Mouse (Mus musculus) lung, postnatal 10 days (tissue): ENCODE measurements at regions not wholly inside any gene's neighbourhood (a gene's known extent, or its start where the extent isn't known, plus 50 kb on each side); places are given as distances from the start of the nearest gene placed in this dataset.
A peak's percentile ranks its signal among the peaks of the same experiment; 100 is the strongest.

ENCODE experiments used
- DNase-seq: peaks from one replicate; pipeline ENCODE4 v3.0.0; 2021

DNA sequence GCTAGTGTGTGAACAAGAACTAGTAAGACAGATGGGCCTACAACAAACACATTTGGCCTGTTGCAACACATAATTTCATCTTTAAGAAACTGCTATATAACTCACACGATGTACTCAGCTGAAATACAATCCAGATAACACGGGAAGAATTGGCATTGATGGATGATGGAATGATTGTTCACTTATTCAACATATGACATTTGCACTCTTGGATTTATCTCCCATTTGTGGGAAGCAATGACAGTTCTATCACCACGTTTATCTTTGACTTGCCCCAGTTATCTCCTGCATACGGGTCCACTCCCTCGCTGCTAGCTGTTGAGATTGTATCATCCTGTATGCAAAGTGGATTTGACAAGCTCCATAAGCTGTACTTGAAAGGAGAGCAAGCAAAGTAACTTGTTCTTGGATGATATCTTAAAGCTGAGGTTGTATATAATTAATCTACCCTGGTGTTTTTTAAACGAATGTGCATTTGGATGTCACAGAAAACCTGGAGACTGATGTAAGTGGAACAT is 2474.9 kb upstream of the Gm7489 start:
- no peak for DNase-seq

DNA sequence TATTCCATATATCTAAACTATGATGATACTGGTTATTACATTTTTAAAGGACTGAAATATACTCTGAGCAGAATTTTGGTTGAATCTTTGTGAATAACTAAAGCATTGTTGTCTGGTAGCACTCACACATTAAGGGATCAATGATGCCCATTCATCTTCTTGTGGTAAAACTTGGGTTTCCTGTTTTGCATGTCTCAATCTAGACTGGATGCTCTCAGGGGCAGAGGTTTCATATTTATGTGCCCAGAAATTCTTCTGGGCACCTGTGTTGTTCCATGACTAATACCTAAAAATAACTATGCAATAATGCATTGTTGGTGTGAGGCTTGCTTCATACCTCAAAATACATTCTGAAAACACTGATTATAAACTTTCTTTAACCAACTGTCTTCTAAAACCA is 2472.7 kb upstream of the Gm7489 start:
- no peak for DNase-seq

DNA sequence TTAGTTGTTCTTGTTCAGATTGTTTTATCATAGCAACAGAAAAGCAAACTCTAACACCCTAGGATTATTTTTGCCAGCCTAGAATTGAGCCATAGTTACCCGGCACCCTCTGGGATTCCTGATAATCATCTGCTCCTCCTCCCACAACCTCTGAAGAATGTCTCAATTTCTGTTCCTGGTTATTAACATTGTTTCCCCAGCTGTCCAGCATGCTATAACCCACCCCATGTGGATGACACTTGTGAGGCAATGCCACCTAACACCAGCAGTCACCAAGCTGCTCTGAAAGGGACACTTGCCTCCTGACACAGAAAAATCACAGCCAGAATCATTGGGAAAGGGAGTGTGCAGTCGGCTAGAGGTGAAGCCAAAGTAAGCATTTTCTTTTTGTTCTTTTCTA is 2442.1 kb upstream of the Gm7489 start:
- DNase-seq: no peak

DNA sequence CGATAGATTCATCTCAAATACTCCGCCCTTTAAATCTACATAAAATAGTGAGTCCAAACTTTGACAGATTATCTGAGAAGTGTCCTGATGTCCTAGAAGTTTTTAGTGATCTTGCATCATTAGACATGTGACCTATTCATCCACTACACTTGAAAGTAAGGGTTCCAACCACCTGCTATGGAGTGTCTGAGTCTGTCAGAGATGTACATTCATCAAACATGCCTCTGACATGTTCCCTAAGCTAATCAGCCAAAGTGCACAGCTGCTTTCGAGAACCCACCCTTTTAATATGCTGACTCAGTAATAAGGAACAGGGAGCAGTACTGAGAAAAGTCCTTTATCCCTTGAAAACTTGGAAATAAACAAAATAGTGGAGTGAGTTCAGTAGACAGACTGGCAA is 2414.8 kb upstream of the Gm7489 start:
- DNase-seq: no peak

DNA sequence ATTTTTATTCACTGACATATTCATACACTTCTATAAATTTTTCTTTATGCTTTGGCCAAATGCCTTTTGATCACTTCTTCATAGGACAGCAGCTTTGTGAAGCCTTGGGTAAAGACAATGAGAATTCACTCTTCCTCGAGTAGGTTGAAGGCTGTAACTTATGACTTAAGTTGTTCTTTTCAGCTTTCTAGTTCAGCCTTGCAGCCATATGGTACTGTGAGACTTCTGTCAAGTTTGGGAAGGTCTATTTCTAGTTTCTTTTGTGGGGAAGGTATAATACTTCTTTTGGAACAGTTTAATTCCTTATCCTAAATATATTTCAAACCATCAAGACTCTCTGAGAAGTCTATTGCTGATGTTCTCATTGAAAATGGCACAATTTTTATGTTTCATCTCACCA is 2413.6 kb upstream of the Gm7489 start:
- no peak for DNase-seq

DNA sequence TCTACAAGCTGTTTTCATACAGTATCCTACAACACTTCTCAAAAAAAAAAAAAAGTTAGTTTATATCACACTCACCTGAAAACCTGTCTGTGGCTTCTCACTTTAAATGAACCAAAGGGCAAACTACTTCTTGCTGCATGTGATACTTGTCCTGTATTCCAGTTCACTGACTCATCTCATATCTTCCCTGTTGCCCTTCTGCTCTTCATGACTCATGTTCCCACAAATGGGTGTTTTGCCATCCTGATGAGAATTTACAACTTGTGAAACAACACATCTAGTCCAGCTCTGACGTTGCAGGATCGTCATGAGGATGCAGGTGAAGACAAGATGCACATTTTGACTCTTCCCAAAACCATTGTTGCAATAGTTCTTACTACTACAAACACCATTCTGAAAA is 2412.7 kb upstream of the Gm7489 start:
- no peak for DNase-seq

DNA sequence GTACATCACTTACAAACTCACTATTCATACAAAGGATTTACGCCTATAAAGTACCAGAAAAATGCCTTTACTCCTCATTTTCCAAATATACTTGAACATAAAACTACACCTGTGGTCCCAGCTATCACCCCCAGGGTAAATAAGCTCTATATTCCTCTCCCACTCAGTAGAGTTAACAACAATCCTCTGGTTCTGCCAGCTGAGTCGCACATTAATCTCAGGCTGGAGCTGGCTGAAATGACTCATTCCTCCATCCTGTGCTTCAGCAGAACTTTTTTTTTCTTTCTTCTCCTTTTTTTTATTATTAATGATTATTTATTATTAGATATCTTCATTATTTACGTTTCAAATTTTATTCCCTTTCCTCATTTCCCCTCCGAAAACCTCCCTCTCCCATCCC is 2402.8 kb upstream of the Gm7489 start:
- no peak for DNase-seq

DNA sequence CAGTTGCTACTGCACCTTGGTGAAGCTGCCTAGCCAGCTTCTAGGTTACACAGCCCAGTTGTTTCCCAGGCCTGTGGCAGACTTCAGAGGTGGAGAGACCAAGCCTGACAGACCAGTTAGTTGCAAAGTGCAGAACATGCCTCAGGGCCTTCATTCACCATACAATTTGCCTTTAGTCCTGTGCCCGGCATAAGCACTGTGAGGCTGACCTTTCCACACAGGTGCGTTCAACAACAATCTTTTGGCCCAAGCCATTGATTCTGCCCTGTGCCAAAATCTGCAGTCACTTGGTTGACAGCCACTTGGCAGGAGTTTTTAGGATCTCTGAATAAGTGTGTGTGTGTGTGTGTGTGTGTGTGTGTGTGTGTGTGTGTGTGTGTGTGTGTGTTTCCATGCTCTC is 2400.5 kb upstream of the Gm7489 start:
- DNase-seq: peak; percentile 4

DNA sequence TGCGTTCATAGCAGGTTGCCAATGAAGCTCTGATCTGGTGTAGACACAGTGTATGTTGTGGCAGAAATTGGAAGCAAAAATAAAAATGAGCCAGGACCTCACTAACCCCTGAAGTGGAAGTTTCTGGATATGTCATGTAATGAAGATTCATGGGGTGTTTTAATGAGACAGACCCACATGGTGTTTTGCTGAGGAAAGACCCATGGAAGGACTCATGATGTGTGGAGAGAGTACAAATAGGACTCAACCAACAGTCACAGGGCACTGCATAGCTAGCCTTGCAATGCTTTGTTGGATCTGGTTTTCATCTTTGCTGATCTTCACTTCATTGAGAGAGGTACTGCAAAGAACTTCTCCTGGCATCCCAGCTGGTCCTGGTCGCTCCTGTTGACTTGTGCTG is 2399.2 kb upstream of the Gm7489 start:
- DNase-seq: no peak

DNA sequence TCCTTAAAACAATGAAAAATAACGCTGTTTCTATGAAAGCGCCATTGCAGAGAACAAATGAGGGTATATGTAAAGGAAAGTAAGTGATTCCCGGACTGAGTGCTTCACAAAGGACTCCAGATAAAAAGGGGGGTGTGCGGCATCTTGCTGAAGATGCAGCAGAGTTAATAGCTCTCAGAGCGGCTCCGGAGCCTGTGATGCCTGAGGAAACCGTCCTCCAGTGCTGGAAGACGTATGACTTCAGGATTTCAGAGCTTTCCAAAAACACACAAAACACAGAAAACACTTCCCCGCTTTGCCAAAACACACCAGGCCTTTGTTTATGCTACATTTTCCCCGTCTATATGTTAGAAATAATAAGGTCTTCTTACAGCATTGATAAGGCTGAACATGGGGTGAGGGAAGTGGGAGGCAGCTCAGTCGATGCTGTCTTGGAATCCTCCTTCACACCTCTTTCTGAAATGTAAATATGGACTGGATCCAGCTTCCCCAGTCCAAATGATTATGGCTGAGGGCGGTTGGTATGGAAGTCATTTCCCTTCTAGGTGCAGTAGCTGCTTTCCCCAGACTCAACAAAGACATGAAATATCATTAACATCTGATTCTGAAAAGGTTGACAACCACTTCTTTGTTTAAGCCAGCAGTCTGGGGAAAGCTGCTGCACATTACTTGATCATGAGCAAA is 2382.5 kb upstream of the Gm7489 start:
- DNase-seq: peak; percentile 11

DNA sequence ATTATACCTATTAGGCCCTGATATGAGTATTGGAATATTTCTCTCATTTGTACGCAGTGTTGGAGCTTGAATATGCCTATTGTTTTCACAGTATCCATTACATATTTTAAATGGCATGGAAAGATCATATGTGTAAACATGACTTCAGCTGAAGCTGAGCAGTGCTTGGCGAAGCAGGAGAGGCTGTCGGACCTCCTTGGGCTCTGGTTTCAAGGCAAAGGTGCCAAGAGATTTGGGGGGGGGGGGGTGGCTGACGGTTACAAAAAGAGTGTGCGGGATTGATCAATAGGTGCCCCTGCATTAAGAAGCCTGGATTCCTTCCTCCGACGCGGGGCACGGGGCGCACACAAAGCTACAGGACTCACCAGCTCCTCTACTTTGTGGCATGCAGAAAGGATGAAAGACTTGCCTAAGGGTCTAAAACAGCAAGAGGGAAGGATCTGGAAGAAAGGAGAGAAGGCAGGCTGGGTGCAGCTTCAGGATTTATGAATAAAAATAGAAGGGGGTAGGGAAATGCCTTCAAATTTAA is 2381.9 kb upstream of the Gm7489 start:
- no peak for DNase-seq

DNA sequence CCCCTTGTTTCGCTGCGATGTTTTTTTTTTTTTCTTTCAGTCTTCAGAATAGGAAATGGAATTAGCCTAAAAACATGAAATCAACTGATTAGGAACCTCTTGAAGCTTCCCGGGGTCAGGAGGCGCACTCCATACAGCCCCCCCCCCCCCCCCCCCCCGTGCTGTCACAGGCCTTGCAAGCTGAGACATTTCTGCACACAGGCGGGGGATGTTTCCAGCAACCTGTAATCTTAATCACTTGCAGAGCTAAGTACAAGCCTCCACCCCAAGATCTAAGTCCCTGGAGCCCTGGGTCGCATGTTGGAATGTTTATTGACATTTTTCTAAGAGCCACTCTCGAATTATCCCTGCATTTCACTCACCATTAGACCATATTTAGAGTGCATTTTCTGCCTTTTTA is 2381.4 kb upstream of the Gm7489 start:
- DNase-seq: no peak

DNA sequence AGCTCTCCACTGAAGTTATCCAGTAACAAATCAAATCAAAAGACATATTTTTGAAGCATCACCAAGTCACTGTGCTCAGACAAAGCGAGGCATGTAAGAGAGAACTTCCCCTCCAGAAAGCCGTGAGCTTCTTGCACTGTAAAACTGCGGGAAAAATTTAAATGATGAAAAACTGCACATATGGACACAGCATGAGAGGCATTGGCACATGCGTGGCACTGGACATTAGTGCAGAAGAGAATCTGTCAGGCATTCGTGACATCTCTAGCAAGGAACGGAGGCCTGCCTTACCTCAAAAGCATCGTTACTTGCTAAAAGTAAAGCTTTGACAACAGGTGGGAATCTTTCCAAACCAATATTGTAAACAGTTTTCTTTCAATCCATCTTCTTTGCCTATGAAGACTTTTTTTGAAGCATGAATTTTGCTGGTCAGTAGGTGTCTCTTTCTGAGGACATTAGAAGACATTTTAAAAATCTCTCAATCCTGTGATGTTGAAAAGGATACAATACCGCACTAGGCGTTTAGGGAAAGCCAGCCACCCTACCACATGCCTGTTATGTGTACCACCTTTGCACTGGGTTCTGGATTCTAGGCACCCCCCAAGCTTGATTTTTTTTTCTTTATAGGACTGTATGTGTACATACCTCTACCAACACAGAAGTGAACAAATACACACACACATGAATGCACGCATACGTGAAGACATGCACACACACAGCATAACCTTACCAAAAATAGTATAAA is 2380.5 kb upstream of the Gm7489 start:
- DNase-seq: no peak

DNA sequence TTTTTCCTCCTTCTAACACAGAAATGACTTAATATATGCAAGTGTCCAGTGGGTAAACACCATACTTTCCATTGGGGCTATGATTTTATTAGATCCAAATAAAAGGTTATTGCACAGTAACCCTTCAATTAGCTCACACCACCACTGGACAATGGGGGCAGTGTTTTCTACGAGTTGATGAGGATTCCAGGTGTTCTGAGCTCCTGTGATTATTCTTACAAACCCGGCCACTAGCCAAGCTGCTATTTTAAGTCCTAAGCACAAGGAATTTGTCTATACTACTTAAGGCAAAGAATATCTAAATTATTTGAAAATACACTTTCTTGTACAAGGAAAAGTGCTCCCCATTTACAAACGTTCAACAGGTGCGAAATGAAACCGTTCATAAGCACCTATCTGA is 2379.9 kb upstream of the Gm7489 start:
- no peak for DNase-seq

DNA sequence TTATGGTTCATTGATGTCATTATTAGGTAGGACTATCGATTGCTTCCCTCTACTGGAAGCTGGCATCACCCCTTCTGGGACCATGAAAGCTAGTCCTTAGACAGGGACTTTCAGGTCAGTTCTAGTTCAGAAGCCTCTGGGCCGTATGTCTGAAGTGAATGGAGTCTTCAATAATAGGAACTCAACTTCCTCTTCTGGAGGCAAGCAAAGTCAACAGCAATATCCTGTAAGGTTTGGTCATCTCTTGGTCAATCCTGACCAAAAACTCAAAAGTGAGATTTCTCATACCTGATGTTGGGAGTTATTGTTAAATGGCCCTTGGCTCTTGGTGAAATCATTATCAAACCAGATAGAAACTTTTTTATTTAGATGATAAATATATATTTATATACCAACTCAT is 2377.6 kb upstream of the Gm7489 start:
- DNase-seq: no peak

DNA sequence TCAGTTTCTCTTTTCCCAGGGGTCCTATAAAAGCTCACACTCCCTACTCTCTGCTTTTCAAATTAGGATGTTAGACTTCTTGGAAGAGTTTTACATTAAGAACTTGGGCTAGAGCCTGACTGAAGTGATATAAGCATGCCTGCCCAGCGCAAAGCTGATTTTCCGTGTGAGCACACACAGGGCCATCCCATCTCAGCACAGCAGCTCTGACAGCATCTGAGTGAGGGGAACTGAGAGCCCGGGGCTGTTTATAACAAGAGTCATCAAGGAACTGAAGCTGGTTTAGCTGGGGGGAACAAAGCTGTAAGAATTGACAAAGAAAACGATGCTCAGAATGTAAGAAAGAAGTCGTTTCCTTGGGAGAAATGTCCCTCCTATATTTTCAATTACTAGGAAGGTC is 2373.4 kb upstream of the Gm7489 start:
- no peak for DNase-seq

DNA sequence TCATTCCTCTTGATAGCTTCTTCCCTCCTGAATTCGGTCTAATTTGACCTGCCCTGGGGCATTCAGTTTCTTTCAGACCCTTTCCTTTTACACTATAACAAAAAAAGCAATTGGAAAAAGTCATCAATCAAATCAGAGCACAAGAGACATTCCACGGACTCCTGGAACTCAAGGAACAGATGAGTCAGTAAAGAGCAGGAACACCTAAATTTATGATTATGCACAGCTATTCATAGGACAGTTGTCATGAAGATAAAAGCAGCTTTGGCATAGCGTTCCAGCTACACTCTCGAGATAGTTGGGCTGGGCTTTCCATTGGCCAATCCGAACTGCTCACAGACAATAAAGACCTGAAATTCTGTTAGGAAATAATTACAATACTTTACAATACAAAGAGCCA is 2348.4 kb upstream of the Gm7489 start:
- DNase-seq: no peak

DNA sequence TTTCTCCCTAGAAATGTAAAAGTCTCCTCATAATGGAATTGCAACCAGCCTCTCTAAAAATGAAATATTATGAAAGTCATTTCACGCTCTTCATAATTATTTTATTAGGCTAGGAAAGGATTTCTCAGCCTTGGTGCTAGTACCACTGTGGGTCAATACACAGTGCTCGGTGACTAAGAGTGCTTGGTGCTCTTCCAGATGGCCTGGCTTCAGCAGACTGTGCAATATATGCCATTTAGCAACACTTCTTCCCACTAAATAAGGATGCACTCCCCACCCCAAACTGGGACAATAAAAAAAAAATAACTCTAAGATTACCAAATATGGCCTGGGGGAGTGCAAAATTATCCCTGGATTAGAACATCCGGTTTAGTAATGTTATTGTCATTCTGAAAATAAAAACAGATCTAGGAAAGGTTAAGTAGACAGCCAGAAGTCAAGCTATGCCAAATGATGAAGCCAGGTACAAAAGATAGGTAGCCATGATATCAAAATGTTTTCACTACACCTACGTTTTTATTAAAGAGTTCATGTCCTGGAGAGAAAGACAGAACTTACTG is 2333.4 kb upstream of the Gm7489 start:
- DNase-seq: no peak

DNA sequence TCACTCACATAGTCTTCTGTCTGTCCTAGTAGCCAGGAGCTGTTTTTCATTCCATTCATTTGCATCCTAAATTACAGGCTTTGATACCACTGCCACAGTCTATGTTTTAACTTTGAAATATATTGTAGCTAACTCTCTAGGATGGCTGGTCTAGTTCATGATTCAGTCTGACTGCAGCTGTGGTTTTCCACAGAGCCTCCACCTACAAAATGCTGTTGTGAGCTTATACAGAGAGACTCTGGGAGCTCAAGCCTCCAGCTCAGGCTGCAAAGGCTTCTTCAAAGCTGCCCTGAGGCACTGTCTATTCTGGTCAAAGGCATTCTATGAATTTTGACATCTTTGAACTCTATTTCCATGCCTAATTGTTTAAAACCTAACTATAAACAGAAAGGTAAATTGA is 2326.5 kb upstream of the Gm7489 start:
- no peak for DNase-seq

DNA sequence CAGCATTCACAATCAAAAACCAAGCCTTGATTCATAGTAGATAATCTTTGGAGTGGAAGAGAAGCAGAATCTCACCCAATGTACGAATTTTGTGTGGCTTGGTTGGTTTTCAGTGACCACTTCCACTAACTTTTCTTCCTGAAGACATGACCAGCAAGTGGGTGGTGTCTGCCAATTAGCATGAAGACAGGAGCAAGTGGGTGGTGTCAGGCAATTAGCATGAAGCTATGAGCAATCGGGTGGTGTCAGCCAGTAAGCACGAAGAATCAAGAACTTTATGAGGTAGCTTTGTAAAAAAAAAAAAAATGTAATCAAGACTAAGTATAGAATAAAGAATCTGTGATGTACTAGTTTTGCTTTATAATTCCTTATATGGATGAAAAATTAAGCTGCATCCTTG is 2319.2 kb upstream of the Gm7489 start:
- DNase-seq: no peak

DNA sequence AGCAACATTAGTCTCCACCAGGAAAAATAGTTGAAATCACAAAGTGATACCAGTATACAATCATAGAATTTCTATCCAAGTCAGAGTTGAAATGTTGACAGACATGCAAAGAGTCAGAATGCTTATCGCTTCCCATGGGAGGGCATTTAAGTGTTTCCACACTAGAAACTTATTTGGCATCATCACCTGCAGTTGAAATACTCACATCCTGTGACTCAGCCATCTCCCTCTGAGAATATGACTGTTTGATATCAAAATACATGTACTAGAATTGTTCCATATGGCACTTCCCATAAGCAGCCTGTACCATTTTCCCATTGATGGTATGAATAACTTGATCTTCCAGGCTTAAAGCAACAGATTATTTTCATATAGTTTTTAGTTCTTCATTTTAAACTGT is 2314.1 kb upstream of the Gm7489 start:
- DNase-seq: no peak

DNA sequence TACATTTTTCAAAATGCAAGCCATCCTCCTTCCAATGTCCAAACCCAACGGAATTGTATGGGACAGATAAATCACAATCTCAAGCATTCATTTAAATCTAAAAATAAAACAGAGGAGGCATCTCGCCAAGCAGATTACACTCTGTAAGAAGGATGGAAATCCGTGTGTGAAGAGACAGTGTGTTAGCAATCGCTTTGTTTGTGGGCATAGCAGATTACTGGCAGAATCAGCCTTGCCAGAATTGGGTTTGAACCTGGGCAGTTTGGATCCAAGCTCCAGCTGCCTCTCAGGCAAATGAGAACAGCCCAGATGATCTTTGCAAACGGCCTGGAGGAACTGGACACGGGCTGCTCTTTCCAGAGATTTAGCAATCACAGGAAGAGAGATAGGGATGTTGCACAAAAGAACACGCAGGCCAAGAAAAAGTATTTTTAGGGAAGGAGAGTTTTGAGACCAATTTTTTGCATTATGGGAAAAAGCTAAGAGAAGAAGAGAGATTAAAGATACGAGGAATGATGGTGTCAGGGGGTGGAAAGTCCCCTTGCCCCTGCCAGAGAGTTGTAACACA is 2310.1 kb upstream of the Gm7489 start:
- DNase-seq: peak; percentile 24

DNA sequence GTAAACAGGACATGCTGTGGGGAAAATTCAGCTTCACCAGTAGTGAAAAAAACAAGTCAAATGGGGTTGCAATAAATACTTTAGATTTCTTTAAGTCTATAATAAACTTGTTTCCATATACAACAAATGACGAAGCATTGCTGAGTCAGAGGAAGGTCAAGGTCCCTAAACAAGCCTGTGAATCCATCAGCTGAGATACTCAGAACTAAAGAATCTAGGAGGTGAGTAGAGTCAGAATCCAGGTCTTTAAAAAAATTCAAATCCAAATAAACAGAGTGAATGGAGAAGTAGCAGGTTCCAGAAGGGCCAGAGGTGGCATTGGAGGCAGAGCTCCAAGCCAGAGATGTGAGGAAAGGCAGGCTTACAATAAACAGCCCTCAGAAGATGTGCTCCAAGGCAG is 2301.1 kb upstream of the Gm7489 start:
- DNase-seq: no peak

DNA sequence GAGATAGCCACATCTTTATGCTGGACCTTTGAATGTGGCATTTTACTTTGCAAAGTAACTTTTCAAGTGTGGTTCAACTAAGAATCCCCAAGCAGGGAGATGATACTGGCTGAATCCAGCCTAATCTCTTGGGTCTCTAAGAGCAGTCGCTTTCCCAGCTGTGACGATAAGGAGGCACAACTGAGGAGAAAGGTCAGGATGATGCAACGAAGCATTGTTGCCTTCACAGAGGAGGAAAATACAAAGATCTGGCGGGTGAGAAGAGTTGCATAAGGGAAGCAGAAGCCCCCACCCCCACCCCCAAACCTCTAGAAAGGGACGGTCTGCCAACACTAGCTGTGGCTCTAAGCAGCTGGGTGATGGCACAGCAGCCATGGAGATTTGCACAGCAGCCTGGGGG is 2298.6 kb upstream of the Gm7489 start:
- DNase-seq: no peak
